Mouse (Mus musculus): ENCODE measurements at regions not wholly inside any gene's neighbourhood (a gene's known extent, or its start where the extent isn't known, plus 50 kb on each side); places are given as distances from the start of the nearest gene placed in this dataset.

- DNase-seq: no peak
These were observed 452.8 kb upstream of the Dmac1 start for GRCm38 (mm10) chr4:75730798-75731400.

GRCm38 (mm10) chr4:75714652-75715051 is 436.5 kb upstream of the Dmac1 start:
- no peak for DNase-seq

- DNase-seq: no peak
These were observed 435.9 kb upstream of the Dmac1 start for GRCm38 (mm10) chr4:75713960-75714359.

GRCm38 (mm10) chr4:75700780-75701378 is 422.8 kb upstream of the Dmac1 start:
- DNase-seq: no peak

- DNase-seq: no peak
These were observed 398.6 kb upstream of the Dmac1 start for GRCm38 (mm10) chr4:75676590-75677174.

GRCm38 (mm10) chr4:75641046-75641445 is 362.9 kb upstream of the Dmac1 start:
- DNase-seq: no peak

GRCm38 (mm10) chr4:75636627-75637026 is 358.5 kb upstream of the Dmac1 start:
- peak; percentile 12 for DNase-seq

GRCm38 (mm10) chr4:75589901-75590300 is 311.8 kb upstream of the Dmac1 start:
- no peak for DNase-seq

GRCm38 (mm10) chr4:75588095-75588875 is 310.2 kb upstream of the Dmac1 start:
- DNase-seq: no peak

GRCm38 (mm10) chr4:75579865-75580264 is 301.8 kb upstream of the Dmac1 start:
- no peak for DNase-seq

- no peak for DNase-seq
These were observed 294.5 kb upstream of the Dmac1 start for GRCm38 (mm10) chr4:75572603-75573002.

- no peak for DNase-seq
These were observed 289.5 kb upstream of the Dmac1 start for GRCm38 (mm10) chr4:75567630-75568029.

GRCm38 (mm10) chr4:75562480-75562879 is 284.4 kb upstream of the Dmac1 start:
- DNase-seq: peak; percentile 34

GRCm38 (mm10) chr4:75561792-75562191 is 283.7 kb upstream of the Dmac1 start:
- peak; percentile 47 for DNase-seq

- DNase-seq: no peak
These were observed 259.7 kb upstream of the Dmac1 start for GRCm38 (mm10) chr4:75537787-75538186.

- DNase-seq: peak; percentile 24
These were observed 257.0 kb upstream of the Dmac1 start for GRCm38 (mm10) chr4:75535067-75535466.

GRCm38 (mm10) chr4:75529607-75530006 is 251.5 kb upstream of the Dmac1 start:
- peak; percentile 61 for DNase-seq

GRCm38 (mm10) chr4:75517459-75518158 is 239.5 kb upstream of the Dmac1 start:
- no peak for DNase-seq

Measured in cerebellum, adult 9-10 months (tissue).